Mouse (Mus musculus): Measurements from ENCODE around the gene Wnt1.

DNA sequence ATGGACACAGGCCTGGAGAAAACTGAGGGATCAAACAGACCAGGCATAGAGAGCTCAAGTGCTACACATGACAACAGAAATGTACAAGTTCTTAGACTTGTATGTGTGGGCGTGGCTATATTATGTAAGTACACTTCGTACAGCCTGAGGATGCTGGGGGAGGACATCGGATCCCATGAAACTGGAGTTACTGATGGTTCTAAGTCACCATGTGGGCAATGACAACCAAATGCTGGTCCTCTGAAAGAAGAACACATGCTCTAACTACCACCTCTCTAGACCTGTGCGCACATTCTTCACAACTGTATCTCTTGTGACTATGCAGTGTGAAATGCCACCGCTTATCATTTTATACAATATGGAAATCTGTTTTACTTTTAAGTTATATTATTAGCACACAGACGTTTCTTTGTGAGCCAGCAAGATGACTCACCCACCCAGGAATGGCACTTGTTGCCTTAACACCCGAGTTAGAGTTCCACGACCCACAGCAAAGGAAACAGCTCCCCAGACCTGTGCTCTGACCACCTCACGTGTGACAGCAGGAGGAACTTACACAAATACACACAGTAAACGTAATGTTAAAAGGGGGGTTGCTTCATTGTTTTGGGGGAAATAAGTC is 43.2 kb upstream of the Wnt1 start:
- TF ChIP-seq POLR2A (IDR thresholded peaks at IDR 0.05; ENCODE audit: insufficient read depth, low read length) (no peak), CTCF (IDR thresholded peaks at IDR 0.05; ENCODE audit: low read depth, low read length) (no peak), EP300 (IDR thresholded peaks at IDR 0.05; ENCODE audit: insufficient read depth, low read depth, low read length) (no peak)

All from ES-Bruce4 (cell line).